Mouse (Mus musculus) CH12.LX (cell line): ENCODE measurements around the gene Disp3. TPM values are rescaled to one million over a fixed set of nuclear protein-coding genes. Genes with fewer than 3 reads are reported as not detected.

Source experiments
- DNase-seq: peaks from one replicate; pipeline ENCODE4 v3.0.0-alpha.2; 2013; ENCODE audit errors: extremely low read depth
- H3K27ac ChIP-seq: 2 replicates; pipeline ENCODE4 v1.5.1; 2012; ENCODE audit warnings: low read depth, mild to moderate bottlenecking, control low read depth, moderate library complexity; ENCODE audit not compliant: insufficient read depth
- H3K27me3 ChIP-seq: replicated peaks from 2 replicates; pipeline ENCODE3; 2012; ENCODE audit warnings: inconsistent platforms
- H3K36me3 ChIP-seq, 2 experiments: replicated peaks in 1 of 2; 2 replicates each; pipeline versions ENCODE3 to v1.6.1; 2012; ENCODE audit warnings: inconsistent platforms in 1 of 2, low read length in 1 of 2, mild to moderate bottlenecking in 1 of 2, mixed read lengths in 1 of 2, moderate library complexity in 1 of 2; ENCODE audit not compliant: control insufficient read depth in 1 of 2, insufficient read depth in 1 of 2
- H3K4me1 ChIP-seq, 2 experiments: 2 replicates each; pipeline ENCODE4 v1.6.1; 2012; ENCODE audit warnings: inconsistent platforms in 1 of 2, moderate library complexity in 1 of 2; ENCODE audit not compliant: insufficient read depth in 2 of 2, control insufficient read depth in 1 of 2
- H3K4me2 ChIP-seq: 2 replicates; pipeline ENCODE4 v1.6.1; 2012; ENCODE audit warnings: low read depth, mild to moderate bottlenecking, control low read depth; ENCODE audit not compliant: poor library complexity, insufficient read depth, severe bottlenecking
- H3K4me3 ChIP-seq, 3 experiments: fragments of 150-350 bp in 1 of 3; sonication (generic) in 1 of 3; replicated peaks in 1 of 3; 2 replicates each; pipeline versions ENCODE3 to v1.5.1; 2011 to 2012; ENCODE audit warnings: low read depth in 2 of 3, low read length in 2 of 3, mild to moderate bottlenecking in 2 of 3, moderate library complexity in 2 of 3, control low read depth in 1 of 3, improper control_type of control experiment in 1 of 3, inconsistent platforms in 1 of 3, mixed read lengths in 1 of 3; ENCODE audit not compliant: poor library complexity in 1 of 3
- H3K79me2 ChIP-seq: replicated peaks from 2 replicates; pipeline ENCODE4 v1.6.1; 2012; ENCODE audit warnings: mild to moderate bottlenecking, moderate library complexity; ENCODE audit not compliant: control insufficient read depth, poor library complexity, insufficient read depth, severe bottlenecking; ENCODE audit errors: extremely low read depth
- H3K9ac ChIP-seq: 2 replicates; pipeline ENCODE4 v1.6.1; 2012; ENCODE audit warnings: low read depth, mild to moderate bottlenecking, control low read depth, moderate library complexity; ENCODE audit not compliant: insufficient read depth
- H3K9me3 ChIP-seq: replicated peaks from 2 replicates; pipeline ENCODE3; 2012; ENCODE audit warnings: low read length, inconsistent platforms, mixed read lengths
- BHLHE40 ChIP-seq: IDR thresholded peaks from 2 replicates; pipeline ENCODE4 v1.6.1; 2011; ENCODE audit warnings: mild to moderate bottlenecking, low read depth, low read length, improper control_type of control experiment
- E2F4 ChIP-seq: IDR thresholded peaks from 2 replicates; pipeline ENCODE4 v1.6.1; 2011; ENCODE audit warnings: low read depth, low read length, improper control_type of control experiment; ENCODE audit not compliant: insufficient replicate concordance
- EP300 ChIP-seq: IDR thresholded peaks from 2 replicates; pipeline ENCODE4 v1.6.1; 2011; ENCODE audit warnings: low read length, improper control_type of control experiment
- KAT2A ChIP-seq: IDR thresholded peaks from 2 replicates; pipeline ENCODE4 v1.6.1; 2012; ENCODE audit warnings: low read length, improper control_type of control experiment, inconsistent platforms; ENCODE audit not compliant: insufficient replicate concordance
- MAFK ChIP-seq: IDR thresholded peaks from 2 replicates; pipeline ENCODE4 v1.6.1; 2011; ENCODE audit warnings: low read length, improper control_type of control experiment; ENCODE audit not compliant: insufficient replicate concordance
- MAX ChIP-seq: IDR thresholded peaks from 2 replicates; pipeline ENCODE4 v1.6.1; 2011; ENCODE audit warnings: low read length, improper control_type of control experiment
- MAZ ChIP-seq: IDR thresholded peaks from 2 replicates; pipeline ENCODE4 v1.6.1; 2012; ENCODE audit warnings: low read depth, mild to moderate bottlenecking, inconsistent platforms, low read length, improper control_type of control experiment, moderate library complexity
- MEF2A ChIP-seq: IDR thresholded peaks from 2 replicates; pipeline ENCODE4 v1.6.1; 2014; ENCODE audit warnings: low read depth, mild to moderate bottlenecking, inconsistent platforms, low read length, improper control_type of control experiment, borderline replicate concordance
- MYC ChIP-seq: IDR thresholded peaks from 2 replicates; pipeline ENCODE4 v1.6.1; 2011; ENCODE audit warnings: low read depth, mild to moderate bottlenecking, improper control_type of control experiment, low read length
- NELFE ChIP-seq: IDR thresholded peaks from 2 replicates; pipeline ENCODE4 v1.6.1; 2011; ENCODE audit warnings: low read depth, low read length, improper control_type of control experiment
- NRF1 ChIP-seq: IDR thresholded peaks from 2 replicates; pipeline ENCODE4 v1.6.1; 2014; ENCODE audit warnings: low read depth, mild to moderate bottlenecking, inconsistent platforms, low read length, improper control_type of control experiment, moderate library complexity
- PAX5 ChIP-seq: IDR thresholded peaks from 2 replicates; pipeline ENCODE4 v1.6.1; 2012; ENCODE audit warnings: low read length, inconsistent platforms, mixed read lengths
- POLR2A ChIP-seq: IDR thresholded peaks from 2 replicates; pipeline ENCODE4 v1.6.1; 2011; ENCODE audit warnings: low read depth, mild to moderate bottlenecking, improper control_type of control experiment, low read length
- POLR2AphosphoS2 ChIP-seq: IDR thresholded peaks from 2 replicates; pipeline ENCODE4 v1.6.1; 2011; ENCODE audit warnings: low read depth, low read length, improper control_type of control experiment
- SMC3 ChIP-seq: IDR thresholded peaks from 2 replicates; pipeline ENCODE4 v1.6.1; 2011; ENCODE audit warnings: low read depth, low read length, improper control_type of control experiment
- TBP ChIP-seq: conservative IDR thresholded peaks from 2 replicates; pipeline ENCODE4 v1.6.1; 2011; ENCODE audit warnings: low read depth, low read length, improper control_type of control experiment
- TCF12 ChIP-seq: IDR thresholded peaks from 2 replicates; pipeline ENCODE4 v1.6.1; 2014; ENCODE audit warnings: low read depth, mild to moderate bottlenecking, inconsistent platforms, low read length, improper control_type of control experiment
- USF2 ChIP-seq: conservative IDR thresholded peaks from 2 replicates; pipeline ENCODE4 v1.6.1; 2011; ENCODE audit warnings: low read depth, low read length, improper control_type of control experiment
- ZC3H11A ChIP-seq: IDR thresholded peaks from 2 replicates; pipeline ENCODE4 v1.6.1; 2012; ENCODE audit warnings: low read depth, mild to moderate bottlenecking, inconsistent platforms, low read length, improper control_type of control experiment
- ZMIZ1 ChIP-seq: IDR thresholded peaks from 2 replicates; pipeline ENCODE4 v1.6.1; 2012; ENCODE audit warnings: low read depth, mild to moderate bottlenecking, inconsistent platforms, low read length, improper control_type of control experiment
- dilution Hi-C: fragments of 300-500 bp; cut with MboI; formaldehyde crosslinking; loops from 2 replicates; pipeline ENCODE4 v1.14.3; 2020; ENCODE audit warnings: low sequenced_read_pairs; ENCODE audit not compliant: extremely low pct_unique_long_range_greater_than_20kb, extremely low pct_ligation_motif_present
- in situ Hi-C: fragments of 300-500 bp; cut with MboI; formaldehyde crosslinking; loops from 3 replicates; pipeline ENCODE4 v1.14.3; 2019; ENCODE audit warnings: low sequenced_read_pairs, low pct_ligation_motif_present, low pct_unique_long_range_greater_than_20kb, mixed read lengths
- polyA plus RNA-seq: library from polyadenylated mRNA; unstranded; fragments of >175 nt; gene quantifications from 2 replicates; pipeline ENCODE4 v1.2.1, GENCODE M21; 2012; ENCODE audit warnings: low read depth; ENCODE audit not compliant: insufficient read length
- total RNA-seq, 2 experiments: library from RNA; depleted of rRNA; stranded (reverse); fragments of 300-350 nt in 1 of 2; fragments of >200 nt in 1 of 2; gene quantifications; 2 replicates each; pipeline ENCODE4 v1.2.3; 2012 to 2014

The Disp3 gene
- total and polyA plus RNA-seq, 3 experiments, result not detected

DNA sequence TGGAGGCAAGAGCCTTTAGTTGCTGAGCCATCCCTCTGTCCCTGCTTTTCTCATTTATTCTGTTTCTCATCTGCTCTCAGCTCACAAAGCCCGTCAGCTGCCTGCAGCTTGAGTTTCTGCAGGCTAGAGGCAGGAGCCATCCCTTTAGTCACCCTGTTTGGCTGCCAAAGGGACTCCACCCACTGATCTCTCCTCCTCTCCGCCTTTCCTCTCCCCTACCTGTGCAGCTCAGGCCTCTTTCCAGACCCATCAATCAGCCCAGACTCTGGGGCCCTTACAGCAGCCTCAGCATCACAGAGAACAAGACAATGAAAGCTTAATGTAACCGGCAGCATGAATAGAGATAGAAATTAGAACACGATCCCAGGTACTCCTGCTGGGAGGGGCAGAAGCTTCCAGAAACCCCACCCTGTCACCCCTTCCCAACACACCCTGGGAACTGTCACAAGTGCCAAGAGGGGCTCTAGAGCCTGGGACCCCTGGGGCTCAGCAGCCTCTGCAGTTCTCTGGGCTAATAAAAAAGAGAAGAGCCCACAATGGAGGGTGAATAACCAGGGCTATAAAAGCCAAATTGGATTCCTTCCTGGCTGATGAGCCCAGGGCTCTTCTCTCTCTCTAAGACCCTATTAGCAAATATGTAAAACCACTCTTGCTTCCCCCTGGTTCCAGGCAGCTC, 10.8 kb downstream of the Disp3 start:
- H3K4me1 ChIP-seq, result no peaks in the 10 kb centered on the region
- H3K79me2 ChIP-seq, result no peaks in the 10 kb centered on the region
- H3K27me3 ChIP-seq, result peaks cover 77% of the 10 kb centered on the region
- no peak overlapping the region for H3K9ac ChIP-seq
- TF ChIP-seq MAX, result no peak
- no peak for TF ChIP-seq POLR2A
- TF ChIP-seq MAFK, result no peak
- TF ChIP-seq BHLHE40, result no peak
- TF ChIP-seq MEF2A, result no peak
- TF ChIP-seq EP300, result no peak
- TF ChIP-seq, all 38 proteins: peak for 0
- H3K9me3 ChIP-seq, result no peaks in the 10 kb centered on the region
- in situ Hi-C loops, result no loop called here
- DNase-seq, result no peak
- no peak overlapping the region for H3K4me3 ChIP-seq
- dilution Hi-C loops, result no loop called here
- no peaks in the 10 kb centered on the region for H3K36me3 ChIP-seq
- no peak overlapping the region for H3K27ac ChIP-seq
- H3K4me2 ChIP-seq, result no peak overlapping the region

DNA sequence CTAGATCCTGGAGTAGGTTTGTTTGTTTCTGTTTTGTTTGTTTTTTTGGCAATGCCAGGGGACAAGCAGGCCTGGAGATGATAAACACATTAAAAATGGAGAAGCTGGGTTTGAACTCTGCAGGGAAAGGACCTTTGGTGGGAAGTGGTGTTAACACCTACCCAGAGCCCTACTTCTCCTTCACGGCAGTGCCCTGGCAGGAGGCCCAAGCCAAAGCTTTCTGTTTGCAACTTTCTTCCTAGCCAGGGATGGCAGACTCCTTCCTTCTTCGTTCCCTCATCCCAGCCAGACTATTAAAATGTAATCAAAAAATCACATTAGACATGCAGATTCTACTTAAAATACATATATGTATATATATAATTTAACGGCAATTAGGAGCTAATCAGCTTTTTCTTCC, 13.1 kb downstream of the Disp3 start:
- no peak for TF ChIP-seq SMC3
- no peak for TF ChIP-seq USF2
- TF ChIP-seq ZMIZ1, result no peak
- TF ChIP-seq POLR2AphosphoS2, result no peak
- Histone ChIP-seq H3K36me3 (no peaks in the 10 kb centered on the region), H3K9ac (no peak overlapping the region), H3K27ac (no peak overlapping the region), H3K27me3 (peaks cover 79% of the 10 kb centered on the region), H3K9me3 (no peaks in the 10 kb centered on the region), H3K4me3 (no peak overlapping the region), H3K4me2 (no peak overlapping the region), H3K4me1 (no peaks in the 10 kb centered on the region), H3K79me2 (no peaks in the 10 kb centered on the region)
- no peak for DNase-seq
- in situ Hi-C loops, result no loop called here
- dilution Hi-C loops, result no loop called here

DNA sequence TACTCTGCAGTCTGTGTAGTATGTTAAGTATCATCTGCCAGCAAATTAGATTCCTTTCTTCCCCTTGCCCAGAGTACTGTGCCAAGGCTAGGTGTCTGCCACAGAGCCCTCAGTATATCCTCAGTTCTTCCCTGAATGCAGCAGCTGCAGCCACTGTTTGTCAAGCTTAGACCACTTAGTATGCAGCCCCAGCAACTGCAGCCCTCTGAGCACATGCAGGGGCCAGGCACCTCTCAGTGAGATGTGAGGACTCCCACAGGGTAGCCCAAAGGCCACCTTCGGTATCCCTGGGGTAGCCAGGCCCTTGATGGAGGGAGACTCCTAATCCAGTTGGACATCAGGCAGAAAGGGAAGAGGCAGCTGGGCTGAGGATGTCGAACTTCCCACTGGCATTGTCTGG, 14.5 kb downstream of the Disp3 start:
- H3K36me3 ChIP-seq, result no peaks in the 10 kb centered on the region
- H3K4me1 ChIP-seq, result no peaks in the 10 kb centered on the region
- no peak for DNase-seq
- no peaks in the 10 kb centered on the region for H3K9me3 ChIP-seq
- H3K27ac ChIP-seq, result no peak overlapping the region
- H3K79me2 ChIP-seq, result no peaks in the 10 kb centered on the region
- H3K4me2 ChIP-seq, result no peak overlapping the region
- H3K9ac ChIP-seq, result no peak overlapping the region
- peaks cover 71% of the 10 kb centered on the region for H3K27me3 ChIP-seq
- dilution Hi-C loops, result no loop called here
- no peak overlapping the region for H3K4me3 ChIP-seq
- in situ Hi-C loops, result no loop called here
- TF ChIP-seq POLR2A (no peak), E2F4 (no peak), TCF12 (no peak), PAX5 (no peak), NRF1 (no peak), MAZ (no peak), ZC3H11A (no peak), TBP (no peak), MYC (no peak), MAX (no peak), NELFE (no peak), POLR2AphosphoS2 (no peak), KAT2A (no peak)
